Mouse (Mus musculus): ENCODE measurements around the gene Lrsam1.

DNA sequence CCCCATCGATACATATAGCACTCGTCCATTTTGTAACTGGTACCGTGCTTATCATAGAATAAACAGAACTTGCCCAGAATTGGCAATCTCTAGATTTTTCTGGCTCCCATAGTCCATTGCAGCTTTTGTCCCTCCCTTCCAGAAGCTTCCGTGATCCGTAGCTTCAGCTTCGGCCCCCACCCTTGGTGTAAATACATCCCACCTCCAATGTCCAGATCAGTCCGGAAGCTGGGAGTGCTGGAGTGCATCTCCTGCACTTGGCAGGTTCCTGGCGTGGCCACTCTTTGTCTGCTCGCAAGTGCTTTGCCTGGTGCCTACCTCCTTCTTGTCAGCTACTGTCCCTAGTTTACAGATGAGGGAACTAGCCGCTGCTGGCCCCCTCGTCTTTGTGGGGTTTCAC, 52.6 kb downstream of the Lrsam1 start:
- no peak for TF ChIP-seq CTCF (IDR thresholded peaks at IDR 0.05; ENCODE audit: low read depth)
- no peak; the same call in 1 of the 2 replicates for TF ChIP-seq EP300 (IDR thresholded peaks at IDR 0.05; ENCODE audit: low read depth)

All from heart, postnatal 0 days (tissue).